Mouse (Mus musculus) layer of hippocampus, adult 8-10 months (tissue): ENCODE data around the gene Ell3. TPM values are rescaled to one million over a fixed set of nuclear protein-coding genes. Genes with fewer than 3 reads are reported as not detected.
"Not testable (repeated sequence)": the region's sequence is repeated elsewhere in the genome, so short reads cannot be mapped to it uniquely, and the experiment has no call there.

Experiments used
- DNase-seq, 2 experiments: peaks; one replicate each; pipeline ENCODE4 v3.0.0; 2022; ENCODE audit warnings: low spot score in 2 of 2
- total RNA-seq, 4 experiments: library from RNA; stranded (reverse); gene quantifications; 2 replicates each; pipeline ENCODE4 v1.2.4; 2022

Gene Ell3
- not detected for total RNA-seq

GRCm38 (mm10) chr2:121444178-121444577 lies at the start of gene Ell3:
Gene Ell3, minus strand, starts transcription at chr2:121444278.
- DNase-seq: no peak

- DNase-seq: not testable (repeated sequence)
These were observed 40.3 kb upstream of the Ell3 start for GRCm38 (mm10) chr2:121484403-121484802.

- DNase-seq: no peak
These were observed 39.5 kb upstream of the Ell3 start for GRCm38 (mm10) chr2:121483576-121483975.

- not testable (repeated sequence) for DNase-seq
These were observed 36.8 kb upstream of the Ell3 start for GRCm38 (mm10) chr2:121480916-121481315.

- no peak for DNase-seq
These were observed 36.4 kb upstream of the Ell3 start for GRCm38 (mm10) chr2:121480498-121480897.

GRCm38 (mm10) chr2:121477491-121478266 lies 33.6 kb upstream of the Ell3 start:
- no peak for DNase-seq

GRCm38 (mm10) chr2:121475306-121475705 lies 31.2 kb upstream of the Ell3 start:
- not testable (repeated sequence) for DNase-seq

GRCm38 (mm10) chr2:121474180-121474535 lies 30.1 kb upstream of the Ell3 start:
- DNase-seq: no peak

- peak; percentile 77 to 82 for DNase-seq
These were observed 29.5 kb upstream of the Ell3 start, which contains the start of gene Mfap1b for GRCm38 (mm10) chr2:121473301-121474179. Gene Mfap1b, minus strand, starts transcription at chr2:121474067.

GRCm38 (mm10) chr2:121472783-121473182 lies 28.7 kb upstream of the Ell3 start:
- DNase-seq: not testable (repeated sequence)

GRCm38 (mm10) chr2:121468982-121469381 lies 24.9 kb upstream of the Ell3 start:
- DNase-seq: not testable (repeated sequence)

- no peak for DNase-seq
These were observed 16.0 kb upstream of the Ell3 start for GRCm38 (mm10) chr2:121460071-121460470.

GRCm38 (mm10) chr2:121456692-121457642 lies 12.9 kb upstream of the Ell3 start, which contains the start of gene Serinc4:
Gene Serinc4, minus strand, starts transcription at chr2:121456781.
- peak; percentile 57 to 78 for DNase-seq

- no peak for DNase-seq
These were observed 11.5 kb upstream of the Ell3 start for GRCm38 (mm10) chr2:121455534-121455933.

- no peak for DNase-seq
These were observed 9.8 kb upstream of the Ell3 start for GRCm38 (mm10) chr2:121453917-121454316.

GRCm38 (mm10) chr2:121452990-121453389 lies 8.9 kb upstream of the Ell3 start, which contains the start of gene Hypk:
Gene Hypk, plus strand, starts transcription at chr2:121453290.
- DNase-seq: no peak

GRCm38 (mm10) chr2:121452361-121452760 lies 8.3 kb upstream of the Ell3 start:
- no peak for DNase-seq

GRCm38 (mm10) chr2:121450093-121450492 lies 6.0 kb upstream of the Ell3 start:
- no peak for DNase-seq

- DNase-seq: no peak
These were observed 5.5 kb upstream of the Ell3 start for GRCm38 (mm10) chr2:121449545-121450011.

- peak; percentile 98 to 99 for DNase-seq
These were observed 4.9 kb upstream of the Ell3 start, which contains the start of gene Serf2 for GRCm38 (mm10) chr2:121448739-121449535. Gene Serf2, plus strand, starts transcription at chr2:121449195.
